Mouse (Mus musculus): ENCODE data around the gene Prdx2. TPM values are rescaled to one million over a fixed set of nuclear protein-coding genes. Genes with fewer than 3 reads are reported as not detected.

Gene Prdx2
- total RNA-seq, 2 experiments from 2014 or later = 151 to 245 TPM

DNA sequence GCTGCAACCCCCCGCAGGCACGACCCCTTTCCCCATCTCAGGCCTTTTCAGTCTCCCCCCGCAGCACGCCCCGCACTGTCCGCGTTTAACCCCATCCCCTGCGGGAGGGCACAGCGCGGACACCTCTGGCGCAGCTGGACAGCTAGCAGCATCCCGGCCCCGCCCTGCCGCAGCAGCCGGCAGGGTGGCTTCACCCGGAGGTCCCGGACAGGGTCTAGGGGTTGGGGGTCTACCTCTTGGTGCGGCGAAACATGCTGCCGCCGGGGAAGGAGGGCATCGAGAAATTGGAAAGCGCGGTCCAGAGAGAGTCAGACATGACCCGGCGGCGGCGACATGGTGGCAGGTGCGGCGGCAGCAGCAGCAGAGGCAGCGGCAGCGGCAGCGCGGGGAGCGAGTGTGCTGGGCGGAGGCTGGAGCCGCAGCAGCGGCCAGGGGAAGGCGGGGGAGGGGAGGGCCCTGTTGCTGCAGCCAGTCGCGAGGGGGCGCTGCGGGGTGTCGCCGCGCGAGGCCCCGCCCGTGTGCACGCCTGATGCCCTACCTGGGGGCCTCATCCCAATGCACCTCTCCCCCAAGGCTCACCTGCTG is 32.3 kb upstream of the Prdx2 start, which contains the start of gene Mast1:
Gene Mast1, minus strand, starts transcription at position 398 of the 585 bp plus-strand sequence.
- intact Hi-C loops (cut with DNase I) = no loop called here
- no peak within 1 kb of the TSS for H3K27ac ChIP-seq
- peak within 1 kb of the TSS; percentile 66 for H3K4me3 ChIP-seq
- DNase-seq = peak; percentile 77
- peak; percentile 81 for TF ChIP-seq CTCF (IDR thresholded peaks at IDR 0.05)

DNA sequence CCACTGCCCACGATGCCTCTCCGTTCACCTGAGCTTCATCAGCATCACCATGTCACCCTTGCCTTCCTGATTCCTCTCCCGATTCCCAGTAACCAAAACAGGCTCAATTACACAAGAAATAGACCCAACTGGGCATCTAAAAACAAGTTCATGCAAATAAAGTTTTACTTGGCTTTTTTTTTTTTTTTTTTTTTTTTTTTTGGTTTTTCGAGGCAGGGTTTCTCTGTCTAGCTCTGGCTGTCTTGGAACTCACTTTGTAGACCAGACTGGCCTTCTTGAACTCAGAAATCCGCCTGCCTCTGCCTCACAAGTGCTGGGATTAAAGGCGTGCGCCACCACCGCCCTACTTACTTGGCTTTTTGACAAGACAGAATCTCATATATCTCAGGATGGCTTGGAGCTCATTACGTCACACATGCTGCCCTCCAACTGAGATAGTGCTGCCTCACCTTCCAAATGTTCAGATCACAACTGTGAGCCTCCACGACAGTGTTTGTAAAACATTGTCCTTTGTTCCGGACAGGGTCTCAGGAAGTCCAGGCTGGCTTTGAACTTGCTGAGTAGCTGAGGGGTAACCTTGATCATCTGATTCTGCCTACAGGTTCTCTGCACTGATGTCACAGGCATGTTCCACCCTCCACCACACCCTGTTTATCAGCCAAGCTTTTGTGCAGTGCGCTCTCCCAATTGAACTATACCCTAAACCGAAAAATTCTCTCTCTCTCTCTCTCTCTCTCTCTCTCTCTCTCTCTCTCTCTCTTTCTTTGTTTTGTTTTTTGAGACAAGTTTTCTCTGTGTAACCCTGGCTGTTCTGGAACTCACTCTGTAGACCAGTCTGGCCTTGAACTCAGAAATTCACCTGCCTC is 31.5 kb upstream of the Prdx2 start:
- TF ChIP-seq CTCF (IDR thresholded peaks at IDR 0.05) = no peak
- intact Hi-C loops (cut with DNase I) = no loop called here
- DNase-seq = no peak
- H3K4me3 ChIP-seq = peak overlapping the region; percentile 66; the same call in 1 of the 2 replicates
- no peak overlapping the region for H3K27ac ChIP-seq

DNA sequence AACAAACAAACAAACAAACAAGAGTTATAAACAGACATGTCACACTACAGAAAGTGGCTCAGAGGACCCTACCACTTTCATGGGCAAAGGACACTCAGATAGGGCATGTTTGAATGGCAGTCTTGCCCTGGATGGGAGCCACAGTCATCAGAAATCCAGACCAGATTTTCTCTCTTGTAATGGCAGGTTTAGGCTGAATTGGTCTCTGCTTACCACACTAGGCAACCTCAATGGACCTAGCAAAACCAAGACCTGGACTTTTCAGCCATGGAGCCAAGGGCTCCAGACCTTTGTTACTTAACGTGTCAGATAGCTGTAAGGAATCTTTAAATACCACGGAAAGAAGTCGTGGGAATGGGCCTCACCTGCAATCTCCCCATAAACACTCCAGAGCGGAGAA is 25.7 kb upstream of the Prdx2 start:
- TF ChIP-seq CTCF (IDR thresholded peaks at IDR 0.05) = no peak
- no peak for DNase-seq
- H3K4me3 ChIP-seq = no peak overlapping the region
- H3K27ac ChIP-seq = no peak overlapping the region
- intact Hi-C loops (cut with DNase I) = no loop called here

DNA sequence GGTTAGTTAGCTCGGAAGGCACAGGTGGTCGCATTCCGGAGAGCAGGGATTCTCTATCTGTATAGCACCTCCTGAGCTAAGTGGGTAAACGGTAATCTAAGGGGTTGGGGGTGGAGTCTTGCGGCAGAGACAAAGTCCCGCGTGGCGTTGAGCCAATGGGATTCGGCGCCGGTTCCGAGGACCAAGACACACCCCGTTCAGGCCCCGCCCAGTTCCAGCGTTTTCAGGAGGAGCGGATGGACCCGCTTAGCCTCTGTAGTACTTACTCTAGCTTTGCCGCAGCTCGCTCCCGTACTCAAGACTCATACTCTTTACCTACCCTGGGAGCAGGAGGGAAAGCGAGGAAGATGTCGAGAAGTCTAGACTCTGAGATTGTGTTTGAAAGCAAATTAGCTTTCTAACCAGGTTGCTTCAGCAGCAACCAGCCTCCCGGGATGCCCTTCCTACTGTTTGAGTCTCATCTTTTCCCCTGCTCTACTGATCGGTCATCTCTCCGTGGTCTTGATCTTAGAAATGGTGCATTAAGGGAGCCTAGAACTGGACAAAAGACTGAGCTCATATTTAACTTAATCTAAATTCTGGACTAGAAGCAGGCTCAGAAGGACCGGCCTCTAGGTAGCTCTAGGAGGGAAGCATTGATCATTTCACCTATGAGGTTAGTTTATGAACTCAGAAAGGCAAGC is 24.8 kb upstream of the Prdx2 start:
- peak; percentile 55 for DNase-seq
- Histone ChIP-seq H3K27ac (no peak overlapping the region), H3K4me3 (peak overlapping the region; percentile 3; the same call in 1 of the 2 replicates)
- intact Hi-C loops (cut with DNase I) = no loop called here
- TF ChIP-seq CTCF (IDR thresholded peaks at IDR 0.05) = no peak

DNA sequence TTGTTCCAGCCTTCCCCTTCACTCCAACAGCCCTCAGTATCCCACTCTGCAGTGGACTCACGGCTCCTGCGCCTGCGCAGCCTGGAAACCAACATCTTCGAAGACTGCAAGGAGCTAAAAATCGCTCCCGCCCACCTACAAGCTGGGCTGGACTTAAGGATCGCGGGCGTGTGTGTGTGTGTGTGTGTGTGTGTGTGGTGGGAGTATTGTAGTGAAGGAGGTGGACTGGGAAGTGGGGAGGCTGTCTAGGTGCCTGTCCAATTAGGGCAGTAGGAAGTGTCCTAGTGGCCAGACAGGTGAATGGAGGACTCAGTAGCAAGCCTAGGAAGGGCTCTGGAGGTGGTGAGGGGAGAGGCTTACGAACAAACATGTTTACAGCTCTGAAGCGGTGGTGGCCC is 24.2 kb upstream of the Prdx2 start:
- Histone ChIP-seq H3K4me3 (peak overlapping the region; percentile 67; the same call in 1 of the 2 replicates), H3K27ac (no peak overlapping the region)
- no peak for TF ChIP-seq CTCF (IDR thresholded peaks at IDR 0.05)
- no peak for DNase-seq
- intact Hi-C loops (cut with DNase I) = no loop called here

DNA sequence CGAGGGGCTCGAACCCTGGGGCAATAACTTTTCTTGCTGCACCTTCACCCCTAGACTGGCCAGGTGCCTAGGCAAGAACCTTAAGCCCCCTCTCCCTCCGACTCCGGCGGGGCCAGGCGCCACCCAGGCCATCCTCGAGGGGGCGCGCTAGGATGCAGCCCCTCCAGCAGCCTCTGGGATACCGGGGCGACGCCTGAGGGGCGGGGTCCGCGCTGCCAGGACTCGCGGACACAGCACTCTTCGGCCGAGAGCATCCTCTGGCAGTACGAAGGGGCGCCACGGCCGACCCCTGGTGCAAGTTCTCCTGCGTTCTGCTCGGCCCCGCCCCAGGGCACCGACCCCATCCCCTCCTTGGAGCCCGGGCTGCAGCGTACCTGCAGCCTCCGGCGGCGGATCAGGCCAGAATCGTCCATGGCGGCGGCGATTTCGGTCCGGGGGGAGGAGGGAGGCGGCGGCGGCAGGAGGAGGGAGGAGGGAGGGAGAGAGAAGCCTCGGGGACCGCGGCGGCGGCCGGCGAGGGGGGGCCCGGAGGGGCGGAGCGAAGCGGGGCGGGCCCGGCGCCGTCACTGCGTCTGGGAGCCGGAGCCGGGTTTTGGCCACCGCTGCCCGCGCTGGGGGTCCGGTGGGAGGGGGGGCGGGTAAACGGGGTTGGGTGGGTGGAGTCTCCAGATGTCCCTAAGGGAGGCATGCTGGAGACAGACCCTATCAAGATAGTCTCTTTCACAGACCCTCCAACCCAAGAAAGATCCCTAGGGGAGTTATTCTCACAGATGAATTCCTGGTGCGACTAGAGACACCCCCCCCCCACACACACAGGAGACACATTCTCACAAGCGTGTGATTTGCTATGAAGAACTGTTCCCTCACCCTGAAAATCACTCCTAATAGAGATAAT is 23.5 kb upstream of the Prdx2 start:
- intact Hi-C loops (cut with DNase I) = no loop called here

DNA sequence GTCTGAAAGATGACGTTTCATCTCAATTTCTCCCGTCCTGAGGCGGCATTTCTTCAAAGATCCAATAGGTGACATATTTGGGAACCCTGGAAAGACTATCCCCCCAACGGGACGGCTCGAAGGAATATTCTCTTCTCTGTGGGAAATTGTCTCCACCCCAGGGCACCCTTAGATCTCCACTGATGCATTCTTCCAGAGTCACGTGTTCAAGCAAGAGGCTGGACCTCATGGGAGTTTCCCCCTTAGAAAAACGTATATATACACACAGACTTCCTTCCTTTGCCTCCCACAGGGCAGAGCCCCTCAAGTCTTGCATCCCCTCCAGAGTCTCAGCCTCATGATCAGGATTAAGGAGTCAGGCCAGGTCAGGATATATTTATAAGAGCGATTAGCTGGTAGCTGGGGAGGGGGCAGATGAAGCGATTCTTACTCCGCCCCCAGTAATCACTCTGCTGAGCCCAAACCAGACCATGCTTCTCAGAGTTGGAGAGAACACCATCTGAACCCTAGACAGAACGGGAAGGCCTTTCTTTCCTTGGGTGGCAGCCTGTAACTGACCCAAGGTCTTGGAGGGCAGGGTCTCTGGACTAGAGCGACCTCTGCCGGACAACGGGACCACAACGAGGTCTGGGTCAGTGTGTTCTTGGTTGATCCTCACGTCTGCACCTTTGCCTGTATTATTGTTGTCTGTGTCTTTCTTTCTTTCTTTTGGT is 22.7 kb upstream of the Prdx2 start, which contains the start of gene Rtbdn:
Gene Rtbdn, plus strand, starts transcription at position 464 of the 713 bp plus-strand sequence.
- intact Hi-C loops (cut with DNase I) = no loop called here
- TF ChIP-seq CTCF (IDR thresholded peaks at IDR 0.05) = peak; percentile 39
- no peak for DNase-seq
- Histone ChIP-seq H3K27ac (no peak within 1 kb of the TSS), H3K4me3 (peak within 1 kb of the TSS; percentile 67)

More for the DNA sequence above, 23.5 kb upstream of the Prdx2 start:
- no peak for DNase-seq
- TF ChIP-seq CTCF (IDR thresholded peaks at IDR 0.05) = peak; percentile 25; the same call in 1 of the 2 replicates
- peak overlapping the region; percentile 67 for H3K4me3 ChIP-seq
- H3K27ac ChIP-seq = no peak overlapping the region

DNA sequence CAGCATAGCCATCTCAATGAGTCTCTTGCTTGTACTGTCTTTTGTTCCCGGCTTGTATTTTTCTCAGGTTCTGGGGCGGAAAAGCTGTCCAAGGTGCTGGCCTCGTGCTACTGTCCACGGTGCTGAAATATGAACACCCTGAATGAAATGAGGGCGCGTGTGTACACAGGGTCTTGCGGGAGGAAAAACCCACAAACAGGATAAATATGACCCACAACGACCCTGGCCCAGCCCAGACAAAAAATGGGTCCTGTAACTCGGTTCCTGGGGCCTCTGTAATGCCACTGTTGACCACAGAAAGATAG is 22.2 kb upstream of the Prdx2 start:
- no peak for DNase-seq
- TF ChIP-seq CTCF (IDR thresholded peaks at IDR 0.05) = no peak
- H3K4me3 ChIP-seq = no peak overlapping the region
- no peak overlapping the region for H3K27ac ChIP-seq
- intact Hi-C loops (cut with DNase I) = no loop called here

DNA sequence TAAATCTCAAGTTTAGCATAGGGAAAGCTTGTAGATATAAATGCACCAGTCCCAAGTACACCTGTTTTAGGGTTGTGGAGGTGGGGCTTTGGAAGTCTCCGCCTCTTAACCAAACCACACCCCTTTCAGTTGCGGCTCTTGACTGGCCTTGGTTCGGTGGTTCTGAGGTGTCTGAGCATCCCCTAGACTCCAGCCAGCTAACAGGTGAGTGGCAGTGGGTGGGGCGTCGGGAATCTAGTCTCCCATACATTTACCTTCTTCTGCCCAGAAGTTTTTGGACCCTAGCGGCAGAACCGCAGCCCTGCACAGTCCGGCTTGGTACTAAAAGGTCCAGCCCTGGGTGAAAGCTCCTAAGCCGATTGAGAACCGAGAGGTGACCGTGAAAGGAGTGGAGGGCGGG is 19.6 kb upstream of the Prdx2 start:
- DNase-seq = no peak
- H3K4me3 ChIP-seq = no peak overlapping the region
- no peak for TF ChIP-seq CTCF (IDR thresholded peaks at IDR 0.05)
- no peak overlapping the region for H3K27ac ChIP-seq
- intact Hi-C loops (cut with DNase I) = no loop called here

DNA sequence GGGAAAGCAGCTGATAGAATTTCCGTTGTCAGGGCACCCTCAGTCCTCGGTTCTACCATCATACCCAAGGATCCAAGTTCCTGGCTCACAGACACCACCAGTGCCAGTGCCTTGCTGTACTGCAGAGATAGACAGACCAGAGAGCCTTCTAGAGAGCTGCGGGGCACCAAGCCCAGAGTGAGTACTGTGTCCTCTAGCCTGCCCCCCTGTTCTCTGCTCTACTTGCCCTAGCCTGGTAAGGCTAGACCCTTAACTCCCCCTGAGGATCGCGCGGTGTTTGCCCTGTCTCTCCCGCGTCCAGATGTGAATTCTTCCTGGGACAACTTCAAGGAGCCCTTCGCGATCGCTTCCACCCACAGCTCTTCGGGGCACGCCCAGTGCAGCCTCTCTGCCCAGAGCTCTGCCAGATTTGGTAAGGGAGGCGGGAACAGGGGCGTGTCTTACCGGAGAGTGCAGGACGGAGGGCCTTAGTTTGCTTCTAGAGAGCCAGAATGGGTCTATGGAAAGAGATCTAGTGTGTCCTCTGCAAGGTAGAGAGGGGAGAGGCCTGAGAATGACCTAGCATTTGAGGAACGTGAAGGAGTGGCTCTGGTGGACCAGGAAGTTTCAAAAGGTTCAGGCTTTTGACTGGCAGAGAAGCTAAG is 16.7 kb upstream of the Prdx2 start:
- Histone ChIP-seq H3K4me3 (peak overlapping the region; percentile 37), H3K27ac (no peak overlapping the region)
- TF ChIP-seq CTCF (IDR thresholded peaks at IDR 0.05) = no peak
- peak; percentile 69 for DNase-seq
- intact Hi-C loops (cut with DNase I) = no loop called here

DNA sequence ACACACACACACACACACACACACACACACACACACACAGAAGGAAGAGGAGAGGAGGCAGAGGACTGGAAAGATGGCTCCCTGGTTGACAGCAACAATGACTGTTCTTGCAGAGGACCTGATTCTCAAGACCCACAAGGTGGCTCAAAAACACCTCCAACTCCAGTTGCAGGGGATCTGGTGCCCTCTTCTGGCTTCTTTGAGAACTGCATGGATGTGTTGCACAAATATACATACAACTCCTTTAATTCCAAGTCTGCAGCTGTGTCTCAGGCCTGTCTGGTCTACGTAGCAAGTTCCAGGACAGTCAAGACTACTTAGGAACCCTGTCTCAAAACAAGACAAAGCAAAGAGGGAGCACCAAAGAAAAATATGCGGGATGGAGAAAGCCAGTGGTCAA is 12.6 kb upstream of the Prdx2 start:
- peak; percentile 83 for TF ChIP-seq CTCF (IDR thresholded peaks at IDR 0.05)
- DNase-seq = peak; percentile 61
- intact Hi-C loops (cut with DNase I) = loop anchor here (2.0 kb wide), 1 partner anchor 28 kb away; no protein-coding TSS in a partner anchor
- Histone ChIP-seq H3K4me3 (no peak overlapping the region), H3K27ac (no peak overlapping the region)
